Mouse (Mus musculus) ES-E14 (cell line): ENCODE results near the gene Gtf2b. TPM values are rescaled to one million over a fixed set of nuclear protein-coding genes. Genes with fewer than 3 reads are reported as not detected.

Source experiments
- DNase-seq: peaks from one replicate; pipeline ENCODE4 v3.0.0-alpha.2; 2013; ENCODE audit warnings: low read depth, low spot score
- H3K27ac ChIP-seq: 2 replicates; pipeline ENCODE4 v1.5.1; 2012; ENCODE audit warnings: low read depth, mild to moderate bottlenecking, low read length, moderate library complexity, mixed read lengths; ENCODE audit not compliant: poor library complexity, insufficient read depth, severe bottlenecking
- H3K36me3 ChIP-seq: 2 replicates; pipeline ENCODE4 v1.6.1; 2012; ENCODE audit warnings: mild to moderate bottlenecking, low read length, moderate library complexity, mixed read lengths; ENCODE audit not compliant: control insufficient read depth, poor library complexity, insufficient read depth, severe bottlenecking
- H3K4me1 ChIP-seq, 2 experiments: fragments of 150-350 bp in 1 of 2; sonication (generic) in 1 of 2; 2 replicates each; pipeline ENCODE4 v1.6.1; 2012; ENCODE audit warnings: low read length in 2 of 2, mild to moderate bottlenecking in 1 of 2, mixed read lengths in 1 of 2; ENCODE audit not compliant: control insufficient read depth in 2 of 2, insufficient read depth in 2 of 2, poor library complexity in 1 of 2
- H3K4me3 ChIP-seq, 2 experiments: fragments of 150-350 bp in 1 of 2; sonication (generic) in 1 of 2; 2 replicates each; pipeline ENCODE4 v1.5.1; 2012; ENCODE audit warnings: low read length in 2 of 2, low read depth in 1 of 2, mild to moderate bottlenecking in 1 of 2, mixed read lengths in 1 of 2; ENCODE audit not compliant: insufficient read depth in 1 of 2, poor library complexity in 1 of 2, severe bottlenecking in 1 of 2
- H3K9ac ChIP-seq: 2 replicates; pipeline ENCODE4 v1.6.1; 2012; ENCODE audit warnings: low read depth, mild to moderate bottlenecking, low read length, mixed read lengths; ENCODE audit not compliant: poor library complexity, insufficient read depth, severe bottlenecking
- H3K9me3 ChIP-seq: fragments of 150-350 bp; sonication (generic); 2 replicates; pipeline ENCODE4 v1.6.1; 2012; ENCODE audit warnings: low read depth, mild to moderate bottlenecking, low read length; ENCODE audit not compliant: control insufficient read depth, insufficient read depth
- CHD2 ChIP-seq: IDR thresholded peaks from 2 replicates; pipeline ENCODE4 v1.6.1; 2014; ENCODE audit warnings: mild to moderate bottlenecking, low read depth, low read length, inconsistent platforms
- HCFC1 ChIP-seq: IDR thresholded peaks from 2 replicates; pipeline ENCODE4 v1.6.1; 2012; ENCODE audit warnings: low read length, inconsistent platforms, borderline replicate concordance; ENCODE audit not compliant: insufficient read depth
- MAFK ChIP-seq: IDR thresholded peaks from 2 replicates; pipeline ENCODE4 v1.6.1; 2014; ENCODE audit warnings: mild to moderate bottlenecking, low read depth, low read length, inconsistent platforms; ENCODE audit not compliant: insufficient read depth
- ZC3H11A ChIP-seq: IDR thresholded peaks from 2 replicates; pipeline ENCODE4 v1.6.1; 2012; ENCODE audit warnings: low read depth, mild to moderate bottlenecking, inconsistent platforms, low read length, borderline replicate concordance
- ZNF384 ChIP-seq: IDR thresholded peaks from 2 replicates; pipeline ENCODE4 v1.6.1; 2012; ENCODE audit warnings: low read depth, low read length, inconsistent platforms
- in situ Hi-C, 2 experiments: fragments of 600-800 bp; cut with MboI; formaldehyde crosslinking; loops; one replicate each; pipeline ENCODE4 v1.15.1; 2025; ENCODE audit warnings: low sequenced_read_pairs in 2 of 2, inconsistent platforms in 1 of 2; ENCODE audit not compliant: unreplicated experiment in 2 of 2
- total RNA-seq: library from RNA; depleted of rRNA; stranded (reverse); fragments of 300-350 nt; gene quantifications from 2 replicates; pipeline ENCODE4 v1.2.3, GENCODE M21; 2012; rRNA removed

Gtf2b gene
- total RNA-seq, 1 experiment = 45.6 TPM

DNA sequence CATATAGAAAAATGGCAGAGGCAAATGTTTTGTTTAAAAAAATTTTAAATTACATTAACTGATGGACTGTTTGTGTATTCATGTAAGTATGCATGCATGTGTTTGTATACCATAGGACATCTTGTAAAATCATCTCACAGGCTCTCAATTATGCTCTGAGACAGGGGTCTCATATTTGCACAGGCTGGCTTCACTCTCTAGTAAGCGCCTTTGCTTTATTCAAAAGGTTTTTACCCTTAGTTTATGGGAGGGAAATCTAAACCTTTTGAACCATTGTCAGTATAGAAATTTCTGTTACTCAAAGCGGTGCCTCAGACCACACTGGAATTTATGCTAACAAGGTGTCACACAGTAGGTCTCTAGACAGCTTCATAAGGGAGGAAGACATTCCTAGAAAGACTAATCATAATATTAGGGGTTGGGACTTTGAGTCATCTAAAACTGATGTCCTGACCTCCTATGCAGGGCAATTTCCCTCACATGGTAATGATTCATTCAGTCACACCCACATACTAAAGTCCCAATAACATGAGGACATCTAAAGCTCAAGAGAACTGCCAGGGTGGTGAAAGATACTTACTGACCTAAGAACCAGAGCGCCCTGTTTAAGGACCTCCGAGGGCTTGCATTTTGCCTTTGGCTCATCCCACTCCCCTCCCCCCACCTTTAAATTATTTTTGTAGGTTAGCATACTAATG is 61.8 kb downstream of the Gtf2b start:
- peaks cover 5% of the 10 kb centered on the region for H3K36me3 ChIP-seq
- in situ Hi-C loops = no loop called here
- no peak overlapping the region for H3K27ac ChIP-seq
- no peak overlapping the region for H3K4me3 ChIP-seq
- TF ChIP-seq MAFK (no peak), ZC3H11A (no peak), HCFC1 (no peak), ZNF384 (no peak), CHD2 (no peak)
- DNase-seq = no peak
- no peak overlapping the region for H3K9ac ChIP-seq
- no peaks in the 10 kb centered on the region for H3K4me1 ChIP-seq
- no peaks in the 10 kb centered on the region for H3K9me3 ChIP-seq

DNA sequence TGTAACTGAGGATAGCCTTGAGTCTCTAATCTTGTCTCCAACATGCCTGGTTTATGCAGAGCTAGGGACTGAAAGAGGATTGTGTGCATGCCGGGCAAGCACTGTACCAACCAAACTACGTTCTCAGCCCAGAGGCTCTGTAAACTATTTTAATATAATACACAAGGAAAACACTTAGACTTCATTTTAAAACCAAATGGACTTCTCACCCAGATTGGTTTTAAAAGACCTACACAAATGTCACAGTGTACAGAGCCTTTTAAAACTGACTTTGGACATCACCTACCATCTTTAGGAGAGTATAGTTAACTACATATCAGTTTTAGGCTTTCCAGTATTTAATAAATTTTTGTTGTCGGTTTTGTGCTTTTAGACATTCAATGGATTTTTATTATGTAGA is 68.1 kb downstream of the Gtf2b start:
- in situ Hi-C loops = no loop called here
- Histone ChIP-seq H3K4me3 (no peak overlapping the region), H3K9ac (no peak overlapping the region), H3K36me3 (peaks cover 5% of the 10 kb centered on the region), H3K9me3 (no peaks in the 10 kb centered on the region), H3K27ac (no peak overlapping the region), H3K4me1 (no peaks in the 10 kb centered on the region)
- no peak for DNase-seq
- TF ChIP-seq ZC3H11A (no peak), HCFC1 (no peak), CHD2 (no peak), MAFK (no peak), ZNF384 (no peak)

Other genes with a start within 250 kb of the Gtf2b start
- gene Gbp7, start 234.7 kb upstream of the Gtf2b start, total RNA-seq = 0.79 and 0.94 TPM in 2 replicates
- 4.7 and 4.8 TPM in 2 replicates for gene Gbp3, start 205.0 kb upstream of the Gtf2b start, total RNA-seq
- 5.3 and 5.6 TPM in 2 replicates for gene Gbp2b, start 170.2 kb upstream of the Gtf2b start, total RNA-seq
- 9.7 and 12.6 TPM in 2 replicates for gene Gbp2, start 144.4 kb upstream of the Gtf2b start, total RNA-seq
- 8.2 and 11.7 TPM in 2 replicates for gene Kyat3, start 64.0 kb upstream of the Gtf2b start, total RNA-seq
- gene Pkn2, start 117.0 kb downstream of the Gtf2b start, total RNA-seq = 119 and 152 TPM in 2 replicates